ENCODE assay signal across 8 mouse cellular contexts in the genomic region with DNA sequence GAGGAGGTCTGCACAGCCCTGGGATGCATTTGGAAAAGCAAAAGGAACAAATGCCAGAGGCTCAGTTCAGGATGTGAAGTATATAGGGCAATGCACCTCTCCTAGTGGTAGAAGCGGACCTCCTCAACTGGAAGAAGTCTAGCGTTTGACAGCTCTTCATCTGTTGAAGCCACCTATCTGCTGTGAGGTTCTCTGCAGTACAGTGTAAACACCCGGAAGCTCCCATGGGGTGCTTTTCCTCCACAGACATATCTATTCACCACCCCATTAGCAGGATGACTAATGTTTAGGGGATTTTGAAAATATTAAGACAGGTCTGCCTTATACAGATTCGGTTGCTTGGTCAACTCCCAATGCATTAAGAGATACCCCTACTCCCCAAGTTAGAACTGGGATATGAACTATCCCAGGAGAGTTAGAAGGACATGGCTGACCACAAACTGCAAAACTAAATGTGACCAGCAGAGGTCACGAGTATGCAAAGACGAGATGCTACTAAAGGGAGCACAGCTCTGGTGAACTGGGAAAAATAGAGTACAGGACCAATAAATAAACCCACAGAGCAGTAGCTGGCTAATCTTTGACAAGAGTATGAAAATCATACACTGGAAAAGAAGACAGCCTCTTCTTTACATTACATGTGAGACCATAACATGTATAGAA. TPM values are rescaled to one million over a fixed set of nuclear protein-coding genes. Genes with fewer than 3 reads are reported as not detected.
DNase-seq lines count a peak whose midpoint lies in the region; ATAC-seq lines count a peak whose summit lies in the region.

No protein-coding gene starts in this region.

- H3K27ac ChIP-seq in lung, embryonic 16.5 days (ENCODE audit: low read length), result no peak overlapping the region

- no peaks in the 10 kb centered on the region for H3K9me3 ChIP-seq in lung, embryonic 16.5 days (ENCODE audit: control insufficient read depth, low read length)

- no peak overlapping the region for H3K4me3 ChIP-seq in lung, embryonic 16.5 days (ENCODE audit: low read length)

- H3K4me2 ChIP-seq in lung, embryonic 16.5 days (ENCODE audit: low read depth, low read length), result no peak overlapping the region

- DNase-seq in adrenal gland, adult (ENCODE audit: inconsistent age in 2 of 2, low spot score in 1 of 2), result peak; percentile 47 to 88
- no peak for DNase-seq in adrenal gland, adult 8-10 months
- DNase-seq in MEL-GATA-1-ER (ENCODE audit: extremely low read depth, low read depth), result peak; percentile 39
- peak; percentile 31 to 69 for DNase-seq in cerebellum, postnatal 4 days (ENCODE audit: low spot score in 2 of 2)
- DNase-seq in heart, postnatal 36 days, result peak; percentile 75 to 78
- peak; percentile 75 to 78 for DNase-seq in kidney, postnatal 4 days
- DNase-seq in right cerebral cortex, postnatal 14 days, result peak; percentile 58

- peak; percentile 41; the same call in 1 of the 2 replicates for ATAC-seq in lung, embryonic 16.5 days (ENCODE audit: low read depth)

- H3K36me3 ChIP-seq in lung, embryonic 16.5 days (ENCODE audit: control insufficient read depth, insufficient read depth, low read length), result no peaks in the 10 kb centered on the region

- WGBS in lung, embryonic 16.5 days, result 38% methylated on average over 6 of the region's 6 CpGs

- intact Hi-C loops in heart, postnatal 36 days (cut with DNase I), result loop anchor here (1.0 to 5.0 kb wide), 2 partner anchors 59 to 106 kb away; no protein-coding TSS in a partner anchor

- H3K9ac ChIP-seq in lung, embryonic 16.5 days (ENCODE audit: low read length), result no peak overlapping the region

- H3K27me3 ChIP-seq in lung, embryonic 16.5 days (ENCODE audit: control insufficient read depth, insufficient read depth, low read depth, low read length), result no peaks in the 10 kb centered on the region

- no peaks in the 10 kb centered on the region for H3K4me1 ChIP-seq in lung, embryonic 16.5 days (replicated peaks; ENCODE audit: control insufficient read depth, insufficient read depth, low read length)

RNA-seq across cellular contexts. Expression of gene Apbb1ip, which starts 15.5 kb away (rescaled TPM):
- total RNA-seq in adrenal gland, adult 8-10 months (2022), result 1 to 10 TPM; 3.1 to 6.2 (median 5.0) TPM
- 1 to 10 TPM; 4.0 to 4.5 TPM for total RNA-seq in heart, postnatal 36 days (2021)
- polyA plus RNA-seq in lung, embryonic 16.5 days (2015; fragmentation: Nextera tagmentation; extraction: Ambion mirVana), result 1.6 and 2.3 TPM in 2 replicates
